Mouse (Mus musculus) spleen, adult 2 months (tissue): ENCODE measurements around the gene Cep89.

Experiments used
- CTCF ChIP-seq: fragments of 200-500 bp; IDR thresholded peaks from 2 replicates; pipeline ENCODE4 v1.5.1; 2011; ENCODE audit warnings: mild to moderate bottlenecking, inconsistent platforms; ENCODE audit not compliant: insufficient read depth, insufficient read length, insufficient replicate concordance; ENCODE audit errors: extremely low read depth
- POLR2A ChIP-seq: fragments of 200-500 bp; IDR thresholded peaks from 2 replicates; pipeline ENCODE4 v1.6.1; 2011; ENCODE audit warnings: low read depth, low read length, inconsistent platforms

GRCm38 (mm10) chr7:35428146-35428545 is 31.3 kb downstream of the Cep89 start:
- no peak for TF ChIP-seq POLR2A
- TF ChIP-seq CTCF = no peak
